Mouse (Mus musculus) testis, adult 2 months (tissue): ENCODE data around the gene 4930467E23Rik.
"Not testable (repeated sequence)": the region's sequence is repeated elsewhere in the genome, so short reads cannot be mapped to it uniquely, and the experiment has no call there.

ENCODE experiments used
- CTCF ChIP-seq: fragments of 200-500 bp; IDR thresholded peaks from 2 replicates; pipeline ENCODE4 v1.5.1; 2012; ENCODE audit warnings: low read depth, mild to moderate bottlenecking, inconsistent platforms, low read length, moderate library complexity; ENCODE audit not compliant: control insufficient read depth, insufficient read depth, insufficient replicate concordance
- POLR2A ChIP-seq: fragments of 200-500 bp; IDR thresholded peaks from 2 replicates; pipeline ENCODE4 v1.6.1; 2012; ENCODE audit warnings: low read depth, mild to moderate bottlenecking, inconsistent platforms, low read length, moderate library complexity; ENCODE audit not compliant: control insufficient read depth

- not testable (repeated sequence) for TF ChIP-seq CTCF, POLR2A
Observed at GRCm38 (mm10) chr8:19792696-19793095, 63.3 kb downstream of the 4930467E23Rik start.
